Mouse (Mus musculus): ENCODE measurements at regions not wholly inside any gene's neighbourhood (a gene's known extent, or its start where the extent isn't known, plus 50 kb on each side); places are given as distances from the start of the nearest gene placed in this dataset.

- H3K9me3 ChIP-seq (replicated peaks) = no peaks in the 10 kb centered on the region
- H3K27me3 ChIP-seq (ENCODE audit: low read depth, poor library complexity, severe bottlenecking) = no peaks in the 10 kb centered on the region
- H3K4me1 ChIP-seq = no peaks in the 10 kb centered on the region
- no peak for DNase-seq (ENCODE audit: low spot score)
- 78% methylated on average over 1 of the region's 1 CpGs for WGBS
- no peaks in the 10 kb centered on the region for H3K36me3 ChIP-seq
- no peak overlapping the region for H3K4me3 ChIP-seq
- no peak overlapping the region for H3K27ac ChIP-seq (replicated peaks)
Measured at GRCm38 (mm10) chr15:67028161-67028560, 527.5 kb upstream of the Lrrc6 start.

GRCm38 (mm10) chr15:67027751-67028150 lies 527.0 kb upstream of the Lrrc6 start:
- no peak overlapping the region for H3K4me3 ChIP-seq
- no peaks in the 10 kb centered on the region for H3K36me3 ChIP-seq
- H3K27ac ChIP-seq (replicated peaks) = no peak overlapping the region
- 84% methylated on average over 2 of the region's 2 CpGs for WGBS
- H3K27me3 ChIP-seq (ENCODE audit: low read depth, poor library complexity, severe bottlenecking) = no peaks in the 10 kb centered on the region
- no peaks in the 10 kb centered on the region for H3K9me3 ChIP-seq (replicated peaks)
- H3K4me1 ChIP-seq = no peaks in the 10 kb centered on the region
- no peak for DNase-seq (ENCODE audit: low spot score)

- Histone ChIP-seq H3K4me1 (no peaks in the 10 kb centered on the region), H3K27me3 (ENCODE audit: low read depth, poor library complexity, severe bottlenecking) (no peaks in the 10 kb centered on the region), H3K9me3 (replicated peaks) (no peaks in the 10 kb centered on the region), H3K36me3 (no peaks in the 10 kb centered on the region), H3K27ac (replicated peaks) (no peak overlapping the region), H3K4me3 (no peak overlapping the region)
- DNase-seq (ENCODE audit: low spot score) = no peak
- 88% methylated on average over 4 of the region's 4 CpGs for WGBS
Measured at GRCm38 (mm10) chr15:67025746-67026145, 525.0 kb upstream of the Lrrc6 start.

- no peaks in the 10 kb centered on the region for H3K36me3 ChIP-seq
- H3K9me3 ChIP-seq (replicated peaks) = no peaks in the 10 kb centered on the region
- H3K4me3 ChIP-seq = no peak overlapping the region
- H3K27ac ChIP-seq (replicated peaks) = no peak overlapping the region
- H3K27me3 ChIP-seq (ENCODE audit: low read depth, poor library complexity, severe bottlenecking) = no peaks in the 10 kb centered on the region
- peaks cover 2% of the 10 kb centered on the region for H3K4me1 ChIP-seq
- DNase-seq (ENCODE audit: low spot score) = no peak
- WGBS = 85% methylated on average over 2 of the region's 2 CpGs
Measured at GRCm38 (mm10) chr15:67024386-67024785, 523.7 kb upstream of the Lrrc6 start.

- Histone ChIP-seq H3K9me3 (replicated peaks) (no peaks in the 10 kb centered on the region), H3K27me3 (ENCODE audit: low read depth, poor library complexity, severe bottlenecking) (no peaks in the 10 kb centered on the region), H3K4me1 (peaks cover 9% of the 10 kb centered on the region), H3K4me3 (no peak overlapping the region), H3K27ac (replicated peaks) (no peak overlapping the region), H3K36me3 (no peaks in the 10 kb centered on the region)
- no peak for DNase-seq (ENCODE audit: low spot score)
- 97% methylated on average over 1 of the region's 1 CpGs for WGBS
Measured at GRCm38 (mm10) chr15:67023081-67023480, 522.4 kb upstream of the Lrrc6 start.

GRCm38 (mm10) chr15:67021391-67021790 lies 520.7 kb upstream of the Lrrc6 start:
- H3K27ac ChIP-seq (replicated peaks) = no peak overlapping the region
- WGBS = 76% methylated on average over 5 of the region's 5 CpGs
- no peak for DNase-seq (ENCODE audit: low spot score)
- H3K9me3 ChIP-seq (replicated peaks) = no peaks in the 10 kb centered on the region
- H3K27me3 ChIP-seq (ENCODE audit: low read depth, poor library complexity, severe bottlenecking) = no peaks in the 10 kb centered on the region
- peaks cover 9% of the 10 kb centered on the region for H3K4me1 ChIP-seq
- no peaks in the 10 kb centered on the region for H3K36me3 ChIP-seq
- no peak overlapping the region for H3K4me3 ChIP-seq

- WGBS = 72% methylated on average over 1 of the region's 1 CpGs
- Histone ChIP-seq H3K4me1 (peaks cover 9% of the 10 kb centered on the region), H3K27ac (replicated peaks) (no peak overlapping the region), H3K4me3 (no peak overlapping the region), H3K36me3 (no peaks in the 10 kb centered on the region), H3K27me3 (ENCODE audit: low read depth, poor library complexity, severe bottlenecking) (no peaks in the 10 kb centered on the region), H3K9me3 (replicated peaks) (no peaks in the 10 kb centered on the region)
- DNase-seq (ENCODE audit: low spot score) = no peak
Measured at GRCm38 (mm10) chr15:67019891-67020290, 519.2 kb upstream of the Lrrc6 start.

- H3K4me1 ChIP-seq = peaks cover 9% of the 10 kb centered on the region
- H3K9me3 ChIP-seq (replicated peaks) = no peaks in the 10 kb centered on the region
- H3K27me3 ChIP-seq (ENCODE audit: low read depth, poor library complexity, severe bottlenecking) = no peaks in the 10 kb centered on the region
- DNase-seq (ENCODE audit: low spot score) = no peak
- H3K27ac ChIP-seq (replicated peaks) = no peak overlapping the region
- H3K36me3 ChIP-seq = no peaks in the 10 kb centered on the region
- 48% methylated on average over 6 of the region's 6 CpGs for WGBS
- no peak overlapping the region for H3K4me3 ChIP-seq
Measured at GRCm38 (mm10) chr15:67019194-67019661, 518.5 kb upstream of the Lrrc6 start.

Data from midbrain, embryonic 10.5 days (tissue).